Mouse (Mus musculus) erythroid progenitor cell, adult 5-6 weeks (primary cell): Measurements from ENCODE around the gene Tnrc6a. TPM values are rescaled to one million over a fixed set of nuclear protein-coding genes. Genes with fewer than 3 reads are reported as not detected.

ENCODE experiments used
- ATAC-seq: replicated peaks from 2 replicates; pipeline ENCODE4 v1.8.0; 2016; ENCODE audit warnings: moderate number of reproducible peaks, mild to moderate bottlenecking, moderate TSS enrichment, inconsistent platforms; ENCODE audit not compliant: poor library complexity, low FRiP score, severe bottlenecking
- total RNA-seq, 2 experiments: library from RNA; stranded (forward) in 1 of 2; stranded (reverse) in 1 of 2; fragments of 150-400 nt in 1 of 2; fragments of 186-747, 209-891 nt in 1 of 2; gene quantifications; 2 replicates each; pipeline versions ENCODE4 v1.2.3 to v1.2.4; 2015 to 2017; ENCODE audit warnings: low replicate concordance in 2 of 2

Tnrc6a gene
- total RNA-seq, 2 experiments from 2014 or later = 35.2 to 57.6 TPM

DNA sequence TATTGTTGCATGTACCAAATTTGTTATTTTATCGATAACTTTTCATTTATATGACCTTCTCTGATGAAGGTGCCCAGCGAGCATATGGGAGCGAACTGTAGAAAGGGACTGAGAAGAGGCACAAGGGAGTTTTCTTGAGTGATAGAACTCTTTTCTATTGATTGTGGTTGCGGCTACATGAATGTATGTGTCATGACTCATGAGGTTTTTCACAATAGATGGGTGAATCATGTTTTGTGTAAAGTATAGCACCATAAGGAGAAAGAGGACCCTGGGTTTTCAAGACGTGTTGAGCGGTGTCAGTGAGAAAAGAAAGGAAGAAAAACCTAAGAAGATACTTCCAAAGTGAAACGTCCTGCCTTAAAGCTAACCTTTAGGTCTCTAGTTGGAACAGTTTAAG is 3.2 kb upstream of the Tnrc6a start:
- no peak for ATAC-seq

DNA sequence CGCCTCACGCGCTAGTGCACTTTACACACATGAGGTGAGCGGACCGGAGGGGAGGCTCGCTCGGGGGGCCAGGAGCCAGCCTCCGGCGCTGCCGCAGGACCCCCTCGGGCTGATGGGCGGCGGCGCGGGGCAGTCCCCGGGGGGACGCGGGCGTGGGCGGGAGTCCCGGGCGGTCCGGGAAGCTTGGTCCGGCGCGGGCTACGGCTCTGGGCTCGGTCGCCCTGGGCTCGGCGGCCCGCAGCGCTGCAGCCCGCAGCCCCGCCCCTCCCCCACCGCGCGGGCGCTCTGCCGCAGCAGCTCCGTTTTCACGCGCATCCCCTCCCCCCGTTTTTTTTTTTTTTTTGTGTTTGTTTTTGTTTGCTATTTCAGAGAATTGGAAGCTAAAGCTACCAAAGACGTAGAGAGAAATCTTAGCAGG is 623 bp downstream of the Tnrc6a start:
- ATAC-seq = 0 out of 2 replicates have a peak, but pooled peaks have one; percentile 41

GRCm38 (mm10) chr7:123124735-123125181 is 1.1 kb downstream of the Tnrc6a start:
- no peak for ATAC-seq

- ATAC-seq = no peak
Measured at GRCm38 (mm10) chr7:123126056-123126455, 2.4 kb downstream of the Tnrc6a start.

DNA sequence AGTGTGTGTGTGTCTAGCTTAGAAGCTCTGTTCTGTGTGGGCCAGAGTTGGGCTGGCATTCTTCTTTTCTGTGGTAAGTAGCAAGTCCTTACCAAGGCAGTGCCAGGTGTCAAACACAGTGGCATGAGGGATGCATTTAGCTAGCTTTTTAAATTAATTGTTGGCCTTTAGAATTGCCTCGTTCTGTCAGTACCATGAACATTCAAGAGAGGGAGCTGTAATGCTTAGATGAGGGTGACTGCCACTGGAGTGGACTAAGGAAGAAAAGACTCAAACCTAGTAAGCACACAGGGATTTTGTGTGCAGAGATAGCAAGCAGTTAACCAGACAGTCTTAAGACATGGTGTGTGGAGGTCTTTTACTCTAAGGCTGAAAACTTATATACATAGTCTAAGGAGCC is 3.6 kb downstream of the Tnrc6a start:
- no peak for ATAC-seq

DNA sequence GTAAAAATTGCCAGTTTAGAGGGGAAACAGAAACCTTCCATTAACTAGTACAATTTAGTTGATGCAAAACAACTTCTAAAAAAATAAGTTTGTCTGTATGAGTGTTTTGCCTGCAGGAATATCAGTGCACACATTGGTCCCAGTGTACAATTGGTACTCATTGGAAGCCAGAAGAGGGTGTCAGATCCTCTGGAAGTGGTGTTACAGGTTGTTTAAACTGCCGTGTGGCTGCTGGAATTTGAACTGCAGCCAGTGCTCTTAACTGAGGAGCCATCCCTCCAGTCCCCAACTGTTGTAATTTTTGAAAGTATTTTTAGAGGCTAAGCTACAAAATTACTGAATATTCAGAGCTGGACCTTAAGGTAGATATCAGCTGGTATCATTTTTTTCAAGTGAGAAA is 4.3 kb downstream of the Tnrc6a start:
- ATAC-seq = no peak

- no peak for ATAC-seq
Measured at GRCm38 (mm10) chr7:123129061-123129460, 5.4 kb downstream of the Tnrc6a start.

DNA sequence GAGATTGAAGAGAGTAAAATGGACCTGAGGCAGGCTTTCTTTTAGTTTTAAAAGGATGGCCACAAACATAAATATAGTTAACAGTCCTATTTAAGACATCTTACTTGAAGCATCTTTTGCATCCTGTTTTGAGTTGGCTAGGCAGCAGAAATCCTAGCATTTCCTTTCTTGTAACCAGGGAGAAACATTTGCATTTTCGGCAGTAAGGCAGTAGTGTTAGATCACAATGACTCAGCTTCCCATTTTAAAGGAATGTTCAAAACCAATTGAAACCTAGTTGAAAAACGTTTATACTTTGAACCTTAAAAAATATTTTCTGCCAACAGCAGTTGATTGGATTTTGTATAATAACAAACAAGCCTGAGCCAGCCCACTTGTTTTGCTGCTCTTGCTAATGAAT is 6.5 kb downstream of the Tnrc6a start:
- ATAC-seq = no peak

DNA sequence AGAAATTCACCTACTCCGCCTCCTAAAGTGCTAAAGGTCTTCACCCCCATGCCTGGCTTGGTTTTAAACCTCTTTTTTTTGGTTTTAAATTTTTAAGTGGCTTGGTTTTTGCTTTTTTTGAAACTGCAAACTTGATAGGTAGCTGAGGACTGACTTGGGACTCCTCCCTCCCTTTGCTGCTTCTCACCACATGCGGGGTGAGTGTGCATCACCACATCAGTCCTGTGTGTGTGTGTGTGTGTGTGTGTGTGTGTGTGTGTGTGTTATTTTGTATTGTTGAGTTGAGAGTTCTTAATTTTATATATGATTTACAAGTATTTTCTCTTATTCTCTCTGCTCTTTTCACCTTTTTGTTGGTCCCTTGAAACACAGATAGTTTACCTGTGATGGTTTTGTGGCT is 8.7 kb downstream of the Tnrc6a start:
- no peak for ATAC-seq

GRCm38 (mm10) chr7:123134876-123135275 is 11.2 kb downstream of the Tnrc6a start:
- ATAC-seq = no peak

DNA sequence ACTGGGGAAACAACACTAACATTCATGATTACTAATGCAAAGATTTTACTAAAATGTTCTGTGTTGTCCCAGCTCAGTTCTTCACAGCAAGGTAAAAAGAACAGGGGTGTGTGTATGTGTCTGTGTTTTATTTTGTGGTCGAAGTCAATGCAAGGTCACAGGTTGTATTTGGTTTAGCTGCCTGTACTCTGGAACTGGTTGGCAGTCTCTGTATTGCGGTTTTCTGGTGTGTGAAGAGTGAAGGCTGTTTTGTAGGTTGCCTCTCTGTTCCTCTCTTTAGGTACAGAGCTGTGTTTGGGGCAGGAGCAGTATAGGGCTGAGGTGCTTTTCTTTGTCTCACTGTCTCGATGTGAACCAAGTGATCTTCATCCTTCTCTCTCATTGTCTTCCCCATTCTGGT is 12.0 kb downstream of the Tnrc6a start:
- no peak for ATAC-seq

DNA sequence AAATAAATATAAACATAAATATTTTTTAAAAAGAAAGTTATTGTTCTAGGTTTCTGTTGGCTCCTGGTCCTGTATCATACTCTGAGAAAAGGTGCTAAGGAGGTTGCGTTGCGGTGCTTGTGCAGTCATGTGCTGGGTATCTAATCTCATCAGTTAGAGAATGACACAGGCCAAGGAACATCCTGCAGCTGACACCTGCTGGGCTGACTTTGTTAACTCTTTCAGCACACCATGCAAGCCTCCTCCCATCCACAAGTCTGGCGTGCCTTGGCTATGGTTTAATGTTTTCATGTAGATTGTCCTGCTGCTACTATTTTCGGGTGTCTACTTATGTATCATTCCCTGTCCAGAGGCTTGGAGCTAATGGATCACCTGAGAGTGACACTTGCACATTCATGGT is 14.3 kb downstream of the Tnrc6a start:
- ATAC-seq = no peak

DNA sequence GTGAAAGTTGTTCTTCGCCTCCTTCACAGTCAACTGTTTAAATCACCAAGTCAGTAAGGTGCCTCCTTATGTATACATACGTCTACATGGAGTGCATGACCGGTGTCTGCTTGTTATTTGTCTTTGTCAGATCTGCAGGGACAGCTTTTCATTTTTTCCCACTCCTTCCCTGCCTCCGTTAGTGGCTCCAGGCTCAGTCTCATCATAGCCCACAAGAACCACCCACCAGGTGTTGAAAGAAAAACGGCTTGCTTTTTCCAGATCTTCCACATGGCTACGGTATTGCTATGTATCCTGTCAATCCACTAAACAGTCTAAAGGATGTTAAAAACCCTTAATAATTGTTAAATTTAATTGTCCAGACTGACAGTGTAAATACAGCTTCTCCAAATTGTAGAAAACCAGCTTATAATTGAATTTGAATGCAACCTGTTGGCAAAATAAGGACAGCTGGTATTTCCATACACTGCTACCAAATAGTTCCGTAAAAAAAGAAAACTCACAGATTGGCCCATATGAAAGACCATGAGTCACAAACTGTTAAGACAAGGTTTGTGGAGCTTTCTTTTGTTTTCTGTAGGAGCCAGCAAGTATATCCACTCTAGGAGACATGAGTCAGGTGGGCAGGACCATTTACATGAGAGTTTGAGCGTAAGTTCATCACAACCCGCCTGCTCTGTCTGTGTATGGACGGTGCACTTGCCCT is 22.6 kb downstream of the Tnrc6a start:
- no peak for ATAC-seq

DNA sequence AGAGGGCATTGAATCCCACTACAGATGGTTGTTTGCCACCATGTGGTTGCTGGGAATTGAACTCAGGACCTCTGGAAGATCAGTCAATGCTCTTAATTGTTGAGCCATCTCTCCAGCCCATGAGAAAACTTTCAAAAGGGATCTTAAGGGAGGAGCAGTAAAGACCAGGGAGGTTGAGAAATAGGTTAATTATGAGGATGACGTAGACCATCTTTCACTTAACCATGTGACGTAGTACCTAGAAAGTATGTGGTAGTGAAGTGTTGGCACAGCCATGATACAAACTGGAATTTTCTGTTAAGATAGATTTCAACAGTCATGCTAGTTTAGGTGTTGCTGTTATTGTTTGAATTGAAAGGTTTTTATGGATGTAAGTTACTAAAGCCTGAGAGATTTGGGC is 24.1 kb downstream of the Tnrc6a start:
- ATAC-seq = no peak

DNA sequence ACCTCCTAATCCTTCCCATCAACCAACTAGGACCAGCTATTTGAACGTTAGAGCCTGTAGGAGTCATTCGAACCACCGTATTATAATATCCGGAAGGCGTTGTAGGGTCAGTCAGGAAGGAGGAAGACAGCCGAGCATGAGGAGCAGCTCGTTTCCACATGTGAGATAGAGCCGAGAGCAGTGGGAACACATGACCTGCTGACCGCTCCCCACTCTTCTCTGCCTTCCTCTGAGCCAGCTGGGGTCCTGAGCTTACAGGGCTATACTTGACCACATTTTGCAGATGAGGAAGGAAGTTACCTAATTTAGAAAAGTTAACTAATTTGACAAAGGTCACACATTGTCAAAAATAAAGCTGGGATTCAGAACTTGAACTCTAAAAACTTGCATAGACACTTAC is 25.2 kb downstream of the Tnrc6a start:
- ATAC-seq = no peak

DNA sequence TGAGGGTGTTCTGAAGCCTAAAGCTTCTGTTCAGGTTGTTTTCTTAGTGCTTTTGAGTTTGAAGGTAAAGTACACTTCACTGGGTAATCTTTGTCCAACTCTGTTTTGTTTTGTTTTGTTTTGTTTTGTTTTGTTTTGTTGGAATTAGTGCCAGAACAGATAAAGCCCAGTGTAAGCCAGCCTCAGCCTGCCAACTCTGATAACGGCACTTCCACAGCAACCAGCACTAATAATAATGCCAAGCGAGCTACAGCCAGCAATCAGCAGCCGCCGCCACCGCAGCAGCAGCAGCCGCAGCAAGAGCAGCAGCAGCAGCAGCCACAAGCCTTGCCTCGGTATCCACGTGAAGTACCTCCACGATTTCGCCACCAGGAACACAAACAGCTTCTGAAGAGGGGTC is 38.7 kb downstream of the Tnrc6a start:
- no peak for ATAC-seq

GRCm38 (mm10) chr7:123167436-123167835 is 43.8 kb downstream of the Tnrc6a start:
- no peak for ATAC-seq

- ATAC-seq = no peak
Measured at GRCm38 (mm10) chr7:123169618-123170017, 45.9 kb downstream of the Tnrc6a start.

GRCm38 (mm10) chr7:123172101-123172500 is 48.4 kb downstream of the Tnrc6a start:
- ATAC-seq = no peak

GRCm38 (mm10) chr7:123177215-123177614 is 53.5 kb downstream of the Tnrc6a start:
- 0 out of 2 replicates have a peak, but pooled peaks have one; percentile 49 for ATAC-seq

GRCm38 (mm10) chr7:123181787-123182701 is 58.4 kb downstream of the Tnrc6a start:
- ATAC-seq = no peak
